Mouse (Mus musculus) limb, embryonic 14.5 days (tissue): Measurements from ENCODE around the gene Rpl24. TPM values are rescaled to one million over a fixed set of nuclear protein-coding genes. Genes with fewer than 3 reads are reported as not detected.
"Not testable (repeated sequence)": the region's sequence is repeated elsewhere in the genome, so short reads cannot be mapped to it uniquely, and the experiment has no call there.

ENCODE experiments used
- ATAC-seq: fragments of 200-750 bp; cut with Nextera tagmentation; 2 replicates; pipeline ENCODE4 v1.8.0; 2017; ENCODE audit warnings: low read depth, moderate number of reproducible peaks, moderate TSS enrichment; ENCODE audit not compliant: low FRiP score
- DNase-seq: peaks from one replicate; pipeline ENCODE4 v3.0.0-alpha.2; 2015; ENCODE audit warnings: low spot score
- H3K27ac ChIP-seq: fragments of 300-500 bp; sonication (generic); replicated peaks from 2 replicates; pipeline ENCODE4 v1.5.1; 2014; ENCODE audit warnings: low read depth, mild to moderate bottlenecking, low read length, moderate library complexity, mixed read lengths
- H3K27me3 ChIP-seq: fragments of 300-500 bp; sonication (generic); 2 replicates; pipeline ENCODE4 v1.6.1; 2014; ENCODE audit warnings: low read length, mixed read lengths; ENCODE audit not compliant: control insufficient read depth, insufficient read depth
- H3K36me3 ChIP-seq: fragments of 300-500 bp; sonication (generic); 2 replicates; pipeline ENCODE4 v1.6.1; 2014; ENCODE audit warnings: mild to moderate bottlenecking, low read length, moderate library complexity, mixed read lengths; ENCODE audit not compliant: control insufficient read depth, insufficient read depth
- H3K4me1 ChIP-seq: fragments of 300-500 bp; sonication (generic); 2 replicates; pipeline ENCODE4 v1.6.1; 2014; ENCODE audit warnings: antibody characterized with exemption, low read length, mixed read lengths; ENCODE audit not compliant: control insufficient read depth, insufficient read depth
- H3K4me2 ChIP-seq: fragments of 300-500 bp; sonication (generic); replicated peaks from 2 replicates; pipeline ENCODE4 v1.6.1; 2014; ENCODE audit warnings: low read depth, mild to moderate bottlenecking, low read length, moderate library complexity; ENCODE audit not compliant: severe bottlenecking
- H3K4me3 ChIP-seq: fragments of 300-500 bp; sonication (generic); replicated peaks from 2 replicates; pipeline ENCODE4 v1.5.1; 2014; ENCODE audit warnings: low read length
- H3K9ac ChIP-seq: fragments of 300-500 bp; sonication (generic); 2 replicates; pipeline ENCODE4 v1.6.1; 2014; ENCODE audit warnings: mild to moderate bottlenecking, low read depth, low read length, moderate library complexity; ENCODE audit not compliant: severe bottlenecking
- H3K9me3 ChIP-seq: fragments of 300-500 bp; sonication (generic); 2 replicates; pipeline ENCODE4 v1.6.1; 2016; ENCODE audit warnings: low read length; ENCODE audit not compliant: control insufficient read depth
- POLR2A ChIP-seq: fragments of 200-500 bp; IDR thresholded peaks from 2 replicates; pipeline ENCODE4 v1.8.0; 2012; ENCODE audit warnings: inconsistent platforms, mild to moderate bottlenecking, moderate library complexity, borderline replicate concordance; ENCODE audit not compliant: insufficient read depth, insufficient read length; ENCODE audit errors: extremely low read depth
- WGBS: fragments of 180-500 bp; shearing (Covaris S2); extraction: QIAGEN DNeasy Blood & Tissue Kit; methylation state at CpG from one replicate; pipeline ENCODE4 v1.1.7; 2014; 5-methylcytosine and 5-hydroxymethylcytosine counted together
- polyA plus RNA-seq, 2 experiments: library from polyadenylated mRNA; depleted of rRNA in 1 of 2; stranded (reverse) in 1 of 2; unstranded in 1 of 2; fragments of >200 nt; fragmentation: Nextera tagmentation in 1 of 2; extraction: Ambion mirVana in 1 of 2; gene quantifications; 2 replicates each; pipeline versions ENCODE4 v1.2.1 to v1.2.3; 2012 to 2014

Gene Rpl24
- polyA plus RNA-seq, 2 experiments, result 816 to 876 TPM

DNA sequence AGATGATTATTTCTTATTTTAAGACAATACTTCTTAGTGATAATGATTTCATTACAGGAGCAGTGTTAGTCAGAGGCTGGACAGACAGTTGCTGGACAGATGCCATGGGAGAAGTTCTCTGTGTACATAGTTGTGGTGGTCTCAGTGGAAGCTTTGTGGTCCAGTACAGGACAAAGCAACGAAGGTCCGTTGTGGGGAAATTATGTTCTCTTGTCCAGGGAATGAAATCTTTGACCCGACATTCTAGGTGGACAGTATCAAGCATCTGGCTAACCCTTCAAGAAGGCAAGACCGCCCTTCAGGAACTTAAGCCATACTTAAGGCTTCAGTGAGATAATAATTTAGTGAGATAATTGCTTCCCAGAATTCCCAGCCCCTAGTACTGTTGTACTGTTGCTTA is 27.3 kb upstream of the Rpl24 start:
- Histone ChIP-seq H3K9me3 (no peaks in the 10 kb centered on the region), H3K27me3 (no peaks in the 10 kb centered on the region), H3K9ac (no peak overlapping the region), H3K4me2 (no peak overlapping the region), H3K27ac (no peak overlapping the region), H3K4me1 (no peaks in the 10 kb centered on the region), H3K4me3 (no peak overlapping the region), H3K36me3 (no peaks in the 10 kb centered on the region)
- DNase-seq, result no peak
- WGBS, result 85% methylated on average over 4 of the region's 4 CpGs
- TF ChIP-seq POLR2A, result no peak
- ATAC-seq, result no peak

DNA sequence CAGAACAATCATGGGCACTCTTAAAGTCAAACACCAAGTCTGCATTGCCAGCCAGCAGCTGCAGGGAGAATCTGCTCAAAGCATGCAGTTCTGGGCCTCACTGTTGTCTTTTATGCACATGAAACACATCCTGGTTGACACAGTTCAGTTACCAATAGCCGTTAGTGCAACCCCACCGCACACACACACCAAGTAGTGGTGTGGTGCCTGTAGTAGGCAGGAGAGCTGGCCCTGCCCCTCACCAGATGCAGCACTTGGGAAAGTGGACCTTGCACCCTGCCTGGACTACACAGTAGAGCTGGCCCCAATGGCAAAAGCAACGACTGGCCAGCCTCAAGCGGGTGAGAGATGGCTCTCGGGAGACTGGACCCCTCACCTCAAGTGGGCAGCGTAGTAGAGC is 26.4 kb upstream of the Rpl24 start:
- no peak for DNase-seq
- Histone ChIP-seq H3K36me3 (no peaks in the 10 kb centered on the region), H3K27me3 (no peaks in the 10 kb centered on the region), H3K9me3 (no peaks in the 10 kb centered on the region), H3K4me1 (no peaks in the 10 kb centered on the region), H3K9ac (no peak overlapping the region), H3K4me2 (no peak overlapping the region), H3K27ac (no peak overlapping the region), H3K4me3 (no peak overlapping the region)
- WGBS, result 92% methylated on average over 6 of the region's 6 CpGs
- no peak for TF ChIP-seq POLR2A
- ATAC-seq, result no peak

DNA sequence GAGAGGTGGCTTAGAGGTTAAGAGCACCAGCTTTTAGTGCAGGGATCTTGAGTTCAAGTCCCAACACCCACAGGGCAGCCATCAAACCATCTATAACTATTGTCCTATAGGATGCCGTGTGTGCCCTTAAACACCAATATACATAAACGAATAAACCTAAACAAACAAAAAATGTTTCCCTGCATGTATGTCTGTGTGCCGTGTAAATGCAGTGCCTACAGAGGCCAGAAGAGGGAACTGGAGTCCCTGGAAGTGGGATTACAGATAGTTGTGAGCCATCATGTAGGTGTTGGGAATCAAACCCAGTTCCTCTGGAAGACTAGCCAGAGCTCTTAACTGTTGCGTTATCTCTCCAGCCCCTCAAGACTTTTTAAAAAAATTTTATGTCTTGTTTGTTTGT is 25.3 kb upstream of the Rpl24 start:
- H3K4me2 ChIP-seq, result no peak overlapping the region
- H3K9me3 ChIP-seq, result no peaks in the 10 kb centered on the region
- ATAC-seq, result no peak
- WGBS, result 88% methylated on average over 4 of the region's 4 CpGs
- no peak overlapping the region for H3K9ac ChIP-seq
- H3K36me3 ChIP-seq, result no peaks in the 10 kb centered on the region
- DNase-seq, result no peak
- no peak overlapping the region for H3K4me3 ChIP-seq
- H3K27me3 ChIP-seq, result no peaks in the 10 kb centered on the region
- H3K27ac ChIP-seq, result no peak overlapping the region
- H3K4me1 ChIP-seq, result no peaks in the 10 kb centered on the region
- no peak for TF ChIP-seq POLR2A

DNA sequence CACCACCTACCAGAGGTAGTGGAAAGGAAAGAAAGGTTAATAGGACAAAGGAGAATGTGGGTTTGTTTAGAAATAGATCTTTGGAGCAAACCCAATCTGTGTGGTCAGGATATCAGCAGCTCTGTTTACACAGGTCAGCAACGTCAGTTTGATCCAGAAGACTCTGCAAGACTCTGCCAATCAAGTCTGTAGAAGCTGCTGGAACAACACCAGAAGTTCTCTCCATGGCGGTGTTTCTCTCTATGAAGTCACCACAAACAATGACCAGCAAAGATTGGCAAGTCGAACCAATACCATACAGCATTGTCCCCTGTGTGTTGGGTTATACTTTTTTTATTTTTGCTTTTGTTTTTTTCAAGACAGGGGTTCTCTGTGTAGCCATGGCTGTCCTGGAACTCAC is 18.8 kb upstream of the Rpl24 start:
- WGBS, result 81% methylated on average over 3 of the region's 3 CpGs
- H3K4me3 ChIP-seq, result no peak overlapping the region
- no peak overlapping the region for H3K9ac ChIP-seq
- TF ChIP-seq POLR2A, result no peak
- H3K36me3 ChIP-seq, result no peaks in the 10 kb centered on the region
- no peak overlapping the region for H3K4me2 ChIP-seq
- no peak for ATAC-seq
- no peaks in the 10 kb centered on the region for H3K27me3 ChIP-seq
- no peaks in the 10 kb centered on the region for H3K9me3 ChIP-seq
- no peak overlapping the region for H3K27ac ChIP-seq
- H3K4me1 ChIP-seq, result no peaks in the 10 kb centered on the region
- no peak for DNase-seq

DNA sequence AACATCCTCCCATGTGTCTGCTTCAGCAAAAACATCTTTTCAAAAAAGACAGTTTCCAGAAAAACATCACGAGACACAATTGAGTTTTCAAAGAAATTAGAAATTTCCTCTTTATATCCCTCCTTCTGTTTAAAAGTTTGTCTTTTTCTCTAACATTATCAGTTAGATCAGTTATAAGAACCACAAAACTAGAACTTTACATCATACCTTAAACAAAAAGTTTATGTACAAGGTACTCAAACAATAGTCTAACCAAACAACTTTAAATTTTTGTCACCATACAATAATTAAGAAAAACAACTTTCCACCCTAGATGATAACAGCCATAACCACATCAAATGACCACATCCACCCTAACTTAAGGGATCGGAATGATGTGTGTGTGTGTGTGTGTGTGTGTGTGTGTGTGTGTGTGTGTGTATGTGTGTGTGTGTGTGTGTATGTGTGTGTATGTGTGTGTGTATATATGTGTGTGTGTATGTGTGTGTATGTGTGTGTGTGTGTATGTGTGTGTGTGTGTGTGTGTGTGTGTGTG is 18.1 kb upstream of the Rpl24 start:
- not testable (repeated sequence) for H3K4me1 ChIP-seq, DNase-seq, H3K27me3 ChIP-seq, ATAC-seq, H3K27ac ChIP-seq, H3K9me3 ChIP-seq, H3K4me2 ChIP-seq, H3K4me3 ChIP-seq, H3K36me3 ChIP-seq, H3K9ac ChIP-seq
- WGBS, result 81% methylated on average over 2 of the region's 2 CpGs

DNA sequence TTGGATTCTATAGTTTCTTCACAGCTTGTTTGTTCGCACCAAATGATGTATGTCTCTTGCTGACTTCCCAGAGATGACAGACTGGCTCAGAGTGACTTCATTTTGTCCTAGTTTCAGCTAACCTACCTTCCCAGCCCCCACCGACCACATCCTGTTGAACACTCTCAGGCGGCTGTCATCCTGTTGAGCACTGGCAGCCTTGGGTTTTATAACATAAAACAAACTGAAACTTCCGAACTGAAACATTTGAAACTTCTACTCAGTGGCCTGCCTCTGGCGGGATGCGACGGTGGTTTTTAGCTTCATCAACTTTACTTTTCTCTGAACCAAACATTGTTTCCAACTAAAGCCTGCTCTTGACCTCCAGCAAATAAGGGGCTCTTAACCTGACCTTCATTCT is 17.1 kb upstream of the Rpl24 start:
- no peaks in the 10 kb centered on the region for H3K27me3 ChIP-seq
- DNase-seq (no peak), ATAC-seq (no peak)
- TF ChIP-seq POLR2A, result no peak
- H3K27ac ChIP-seq, result no peak overlapping the region
- 66% methylated on average over 7 of the region's 7 CpGs for WGBS
- no peak overlapping the region for H3K4me3 ChIP-seq
- no peaks in the 10 kb centered on the region for H3K36me3 ChIP-seq
- no peak overlapping the region for H3K9ac ChIP-seq
- no peak overlapping the region for H3K4me2 ChIP-seq
- H3K4me1 ChIP-seq, result no peaks in the 10 kb centered on the region
- no peaks in the 10 kb centered on the region for H3K9me3 ChIP-seq
